Mouse (Mus musculus): ENCODE measurements around the gene Il23r.
"Not testable (repeated sequence)": the region's sequence is repeated elsewhere in the genome, so short reads cannot be mapped to it uniquely, and the experiment has no call there.

Il23r gene

GRCm38 (mm10) chr6:67491755-67492154 is at the start of gene Il23r:
Gene Il23r (minus strand): TSS chr6:67491855.
- no peak for DNase-seq (ENCODE audit: low read depth)

DNA sequence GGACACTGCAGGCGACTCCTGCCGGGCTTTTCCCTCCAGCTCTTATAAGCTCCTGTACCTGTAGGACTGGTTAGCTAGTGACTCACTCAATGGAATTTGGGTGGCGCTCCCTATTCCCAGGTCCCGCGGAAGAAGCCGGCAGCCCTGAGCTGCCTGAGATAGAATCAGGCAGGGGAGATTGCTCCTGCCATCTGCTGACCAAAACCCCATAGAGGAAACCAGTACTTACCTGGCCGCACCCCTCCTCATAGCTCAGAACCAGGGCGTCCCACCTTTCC is 44.1 kb upstream of the Il23r start, which contains the start of gene Tacstd2:
Tacstd2 (minus strand) TSS at position 20 of the 278 bp plus-strand sequence.
- no peak for DNase-seq (ENCODE audit: low read depth)

DNA sequence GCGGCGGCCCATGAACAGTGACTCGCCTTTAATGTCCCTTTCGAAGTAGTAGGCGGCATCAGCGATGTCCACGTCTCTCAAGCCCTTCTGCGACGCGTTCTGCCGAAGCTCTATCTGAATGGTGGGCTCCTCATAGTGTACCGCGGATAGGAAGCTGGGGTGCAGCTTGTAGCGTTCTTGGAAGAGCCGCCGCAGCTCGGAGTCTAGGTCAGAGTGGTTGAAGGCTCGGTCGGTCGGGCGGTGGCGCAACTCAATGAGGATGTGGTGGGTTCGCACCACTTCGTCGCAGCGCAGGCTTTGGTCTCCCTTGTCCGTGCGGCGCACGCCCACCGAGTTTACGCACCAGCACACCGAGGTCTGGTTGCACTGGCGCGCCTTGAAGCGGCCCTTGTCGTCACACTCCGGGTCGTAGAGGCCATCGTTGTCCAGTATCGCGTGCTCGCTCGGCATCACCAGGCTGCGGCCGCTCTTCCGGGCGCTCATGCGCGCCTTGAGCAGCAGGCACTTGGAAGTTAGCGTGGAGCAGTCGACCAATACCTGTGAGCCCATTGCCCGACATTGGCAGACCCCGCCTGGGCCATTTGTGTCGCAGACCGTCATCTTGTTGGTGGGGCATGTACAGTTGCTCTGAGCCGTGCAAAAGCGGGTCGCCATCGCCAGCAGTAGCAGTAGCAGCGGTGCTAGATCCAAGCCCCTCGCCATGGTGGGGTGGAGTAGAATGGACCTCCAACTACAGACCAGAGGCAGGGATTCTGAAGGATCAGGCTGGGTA is 43.5 kb upstream of the Il23r start:
- DNase-seq (ENCODE audit: low read depth): no peak

DNA sequence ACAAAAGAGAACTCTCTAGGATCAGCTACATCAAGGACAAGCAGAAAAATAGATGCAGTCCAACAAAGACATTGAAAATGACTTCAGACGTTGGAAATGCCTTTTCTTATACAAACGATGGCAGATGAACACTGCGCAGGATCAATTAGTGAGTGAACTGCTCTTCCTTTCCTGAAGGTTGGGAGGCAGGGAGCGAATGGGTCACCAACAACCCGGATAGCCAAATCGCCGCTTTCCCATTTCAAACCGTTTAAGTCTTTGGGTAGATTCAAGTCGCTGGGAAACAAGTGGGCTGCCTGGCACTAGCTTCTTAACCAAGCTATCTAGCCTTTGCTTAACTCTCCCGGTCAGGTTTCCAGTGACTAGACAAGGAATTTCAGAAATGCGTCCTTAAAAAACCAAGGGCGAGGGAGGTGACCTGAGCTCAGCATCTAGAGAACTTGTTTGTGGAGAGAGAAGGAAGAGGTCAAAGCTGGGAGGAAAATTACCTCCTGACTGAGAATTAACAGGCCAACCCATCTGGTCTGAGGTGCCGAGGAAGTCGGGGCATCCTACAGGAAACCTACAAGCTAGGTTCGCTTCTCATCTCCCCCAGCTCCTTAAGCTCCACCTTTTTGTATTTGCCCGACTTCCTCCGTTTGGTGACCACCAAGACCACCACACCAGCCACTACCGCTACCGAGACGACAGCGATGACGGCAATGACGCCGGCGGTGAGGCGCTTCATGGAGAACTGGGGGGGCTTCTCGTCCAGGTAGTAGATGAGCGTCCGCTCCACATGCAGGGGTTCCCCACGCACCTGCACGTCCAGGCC is 42.7 kb upstream of the Il23r start:
- no peak for DNase-seq (ENCODE audit: low read depth)

- DNase-seq (ENCODE audit: low read depth): no peak
Observed at GRCm38 (mm10) chr6:67532665-67533440, 41.2 kb upstream of the Il23r start.

- DNase-seq (ENCODE audit: low read depth): no peak
Observed at GRCm38 (mm10) chr6:67531822-67532162, 40.1 kb upstream of the Il23r start.

GRCm38 (mm10) chr6:67530992-67531821 is 39.6 kb upstream of the Il23r start:
- peak; percentile 22 for DNase-seq (ENCODE audit: low read depth)

- DNase-seq (ENCODE audit: low read depth): no peak
Observed at GRCm38 (mm10) chr6:67526356-67526755, 34.7 kb upstream of the Il23r start.

DNA sequence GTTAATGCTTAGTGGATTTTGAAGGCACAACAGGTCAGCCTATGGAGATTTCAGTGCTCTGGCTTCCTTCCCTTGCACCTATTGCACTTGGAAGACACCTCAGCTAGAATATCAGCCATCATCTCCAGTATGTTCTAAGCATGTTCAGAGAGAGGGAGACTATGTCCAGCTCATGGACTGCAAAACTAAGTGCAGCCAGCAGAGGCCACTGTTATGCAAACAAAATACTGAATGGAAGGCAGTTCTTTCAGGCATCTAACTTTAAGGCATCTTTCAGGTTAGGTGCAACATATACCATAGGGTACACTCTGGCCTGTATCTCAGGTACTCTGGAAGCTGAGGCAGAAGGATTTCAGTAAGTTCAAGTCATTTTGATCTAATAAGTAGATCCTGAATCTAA is 19.1 kb upstream of the Il23r start:
- DNase-seq (ENCODE audit: low read depth): peak; percentile 43

- not testable (repeated sequence) for DNase-seq (ENCODE audit: low read depth)
Observed at GRCm38 (mm10) chr6:67501938-67502337, 10.3 kb upstream of the Il23r start.

DNA sequence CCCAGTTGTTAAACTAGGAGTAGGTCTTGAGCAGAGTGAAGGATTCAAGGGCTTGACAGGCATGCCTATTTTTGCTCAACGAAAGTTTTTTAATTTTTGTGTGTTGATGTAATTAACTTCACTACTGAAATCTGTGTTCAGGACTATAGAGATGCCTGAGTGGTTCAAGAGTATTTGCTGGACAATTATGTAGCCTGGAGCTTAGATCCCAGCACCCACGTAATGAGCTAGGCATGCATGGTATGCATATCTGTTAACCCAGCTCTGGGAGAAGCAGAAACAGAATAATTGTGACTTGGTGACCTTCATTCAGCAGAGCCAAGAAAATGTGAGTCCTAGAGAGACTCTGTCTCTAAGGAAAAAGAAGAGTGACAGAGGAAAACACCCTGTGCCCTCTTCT is 10.6 kb downstream of the Il23r start:
- peak; percentile 26 for DNase-seq (ENCODE audit: low read depth)

DNA sequence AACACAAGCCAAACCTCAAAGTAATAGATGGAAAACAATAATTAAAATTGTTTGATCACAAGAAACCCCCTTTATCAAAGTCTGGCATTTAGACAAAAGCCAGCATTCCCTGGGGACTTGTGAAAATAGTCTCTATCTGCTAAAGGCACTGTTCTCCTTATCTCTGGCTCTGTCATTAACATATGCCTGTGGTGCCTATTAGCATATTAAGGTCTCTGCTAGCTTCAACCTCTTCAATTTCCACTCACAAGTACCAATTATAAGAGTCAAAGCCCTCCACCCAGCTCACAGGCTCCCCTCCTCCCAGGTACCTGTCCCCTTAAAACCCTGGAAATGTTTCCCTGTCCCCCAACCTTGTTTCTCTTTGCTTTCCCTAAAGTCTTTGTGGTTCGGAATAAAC is 20.4 kb downstream of the Il23r start:
- DNase-seq (ENCODE audit: low read depth): no peak

DNA sequence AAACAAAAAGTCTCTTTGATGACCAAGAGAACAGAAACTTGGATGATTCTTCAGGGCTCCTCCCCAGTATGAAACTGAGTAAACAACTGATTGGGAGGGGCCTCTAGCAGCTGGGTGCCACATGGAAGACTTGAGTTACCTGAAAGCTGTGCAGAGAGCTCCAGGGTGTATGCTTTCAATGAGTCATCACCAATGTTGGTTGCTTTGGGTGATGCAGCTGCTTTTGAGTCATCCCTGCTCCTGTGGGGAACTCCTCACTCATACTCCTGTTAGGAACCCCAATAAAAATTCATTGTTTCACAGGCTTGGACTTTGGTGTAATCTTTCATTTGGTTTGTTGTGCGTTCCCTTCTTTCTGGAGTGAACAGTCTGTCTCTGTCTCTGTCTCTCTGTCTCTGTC is 32.2 kb downstream of the Il23r start:
- no peak for DNase-seq (ENCODE audit: low read depth)

- peak; percentile 59 for DNase-seq (ENCODE audit: low read depth)
Observed at GRCm38 (mm10) chr6:67451330-67451729, 40.3 kb downstream of the Il23r start.

DNA sequence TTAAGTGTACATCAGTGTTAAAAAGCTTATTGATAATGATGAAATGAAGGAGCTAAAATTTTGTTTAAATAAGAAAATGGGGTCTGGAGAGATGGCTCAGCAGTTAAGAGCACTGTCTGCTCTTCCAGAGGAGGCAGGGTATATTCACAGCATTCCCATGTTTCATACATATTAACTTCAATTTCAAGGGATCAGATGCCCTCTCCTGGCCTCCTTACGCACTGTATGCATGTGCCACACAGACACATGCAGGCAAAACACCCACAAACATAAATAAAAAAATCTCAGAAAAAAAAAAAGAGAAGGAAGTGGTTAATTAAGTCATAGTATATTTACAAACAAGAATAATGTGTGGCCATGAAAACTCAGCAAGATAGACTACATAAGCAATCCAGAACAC is 45.8 kb downstream of the Il23r start:
- peak; percentile 22 for DNase-seq (ENCODE audit: low read depth)

GRCm38 (mm10) chr6:67443124-67443523 is 48.5 kb downstream of the Il23r start:
- DNase-seq (ENCODE audit: low read depth): no peak

DNA sequence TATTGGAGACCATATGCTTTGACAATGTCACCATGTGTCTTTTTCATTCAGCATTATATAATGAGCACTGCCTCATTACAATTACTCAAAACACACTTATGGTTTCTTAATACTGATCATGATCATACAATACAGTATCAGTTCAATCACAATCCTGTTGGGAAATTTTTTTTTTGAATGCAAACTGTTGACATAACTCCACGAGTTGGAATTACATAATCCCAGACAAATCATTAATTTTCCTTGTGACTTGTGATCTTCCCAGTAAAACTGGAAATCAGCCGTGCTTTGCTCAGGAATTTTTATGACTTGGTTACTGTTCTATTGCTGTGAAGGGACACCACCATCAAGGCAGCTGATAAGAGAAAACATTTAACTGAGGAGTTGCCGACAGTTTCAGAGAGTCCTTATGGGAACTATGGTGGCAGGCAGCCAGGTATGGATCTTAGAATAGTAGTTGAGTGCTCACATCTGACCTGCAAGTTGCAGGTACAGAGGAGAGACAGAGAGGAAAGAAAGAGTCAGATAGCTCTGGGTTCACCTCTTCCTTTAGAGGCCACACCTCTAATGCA is 53.8 kb downstream of the Il23r start:
- no peak for DNase-seq (ENCODE audit: low read depth)

DNA sequence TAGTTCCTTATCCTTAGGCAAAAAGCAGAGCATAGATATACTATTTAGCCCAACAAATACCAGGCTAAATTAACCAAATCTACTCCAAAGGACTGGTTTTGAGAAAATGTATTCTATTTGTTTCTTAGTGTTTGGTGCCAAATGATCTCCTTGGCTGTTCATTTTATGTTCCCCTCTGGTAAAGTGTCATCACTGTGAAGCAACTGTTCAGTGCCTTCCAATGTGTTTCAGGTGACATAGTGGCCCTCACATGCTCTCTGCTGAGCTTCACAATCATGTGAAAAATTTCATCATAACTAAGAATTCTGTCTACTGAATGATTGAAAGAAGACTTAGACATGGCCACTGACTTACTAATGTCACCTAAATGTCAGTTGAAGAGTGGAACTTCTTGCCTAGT is 54.6 kb downstream of the Il23r start:
- DNase-seq (ENCODE audit: low read depth): no peak

- no peak for DNase-seq (ENCODE audit: low read depth)
Observed at GRCm38 (mm10) chr6:67436295-67436694, 55.4 kb downstream of the Il23r start.

- DNase-seq (ENCODE audit: low read depth): no peak
Observed at GRCm38 (mm10) chr6:67435711-67436110, 55.9 kb downstream of the Il23r start.

DNA sequence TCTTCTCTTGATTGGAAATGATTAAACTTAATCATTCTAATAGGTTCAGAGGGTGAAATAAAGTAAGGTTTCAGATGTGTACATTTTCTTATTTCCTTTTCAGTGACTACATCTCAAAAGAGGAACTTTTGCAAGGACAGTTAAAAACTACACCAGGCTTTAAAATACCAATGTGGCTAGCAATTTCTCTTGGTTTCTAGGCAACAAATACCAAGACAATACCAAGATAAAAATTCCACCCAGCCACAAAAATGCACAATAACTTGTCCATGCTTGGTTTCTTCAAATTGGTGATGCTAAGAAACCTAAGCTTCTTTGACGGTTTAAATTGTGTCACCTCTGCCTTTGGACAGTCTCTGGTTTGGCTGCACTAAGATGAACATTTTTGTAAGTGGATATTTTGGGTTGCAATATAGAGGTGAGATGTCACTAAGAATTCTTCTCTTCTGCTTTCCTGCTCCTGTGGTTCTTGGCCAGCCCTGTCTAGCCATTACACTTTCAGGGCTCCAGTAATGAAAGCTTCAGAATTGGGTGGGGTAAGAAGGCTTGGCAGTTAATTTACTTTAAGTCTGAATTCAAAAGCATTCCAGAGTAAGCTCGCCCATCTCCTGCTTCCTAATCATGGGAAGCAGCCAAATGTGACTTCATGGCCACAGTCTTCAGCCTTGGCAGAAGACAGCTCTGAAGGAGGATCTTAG is 56.8 kb downstream of the Il23r start:
- DNase-seq (ENCODE audit: low read depth): no peak
